Mouse (Mus musculus) liver, embryonic 13.5 days (tissue): ENCODE measurements at regions not wholly inside any gene's neighbourhood (a gene's known extent, or its start where the extent isn't known, plus 50 kb on each side); places are given as distances from the start of the nearest gene placed in this dataset.

ENCODE experiments used
- ATAC-seq: fragments of 200-750 bp; cut with Nextera tagmentation; 2 replicates; pipeline ENCODE4 v1.8.0; 2017; ENCODE audit warnings: low read depth, mild to moderate bottlenecking, moderate number of reproducible peaks, moderate library complexity
- DNase-seq: peaks from one replicate; pipeline ENCODE4 v3.0.0; 2022
- H3K27ac ChIP-seq: fragments of 300-500 bp; sonication (generic); 2 replicates; pipeline ENCODE4 v1.5.1; 2015; ENCODE audit warnings: moderate library complexity, mild to moderate bottlenecking, inconsistent platforms
- H3K27me3 ChIP-seq: fragments of 300-500 bp; sonication (generic); 2 replicates; pipeline ENCODE4 v1.6.1; 2015; ENCODE audit warnings: mild to moderate bottlenecking, inconsistent platforms
- H3K36me3 ChIP-seq: fragments of 300-500 bp; sonication (generic); 2 replicates; pipeline ENCODE4 v1.6.1; 2015; ENCODE audit warnings: mild to moderate bottlenecking, inconsistent platforms
- H3K4me1 ChIP-seq: fragments of 300-500 bp; sonication (generic); replicated peaks from 2 replicates; pipeline ENCODE4 v1.6.1; 2015; ENCODE audit warnings: inconsistent platforms
- H3K4me2 ChIP-seq: fragments of 300-500 bp; sonication (generic); 2 replicates; pipeline ENCODE4 v1.6.1; 2015; ENCODE audit warnings: inconsistent platforms, mild to moderate bottlenecking, moderate library complexity
- H3K4me3 ChIP-seq: fragments of 300-500 bp; sonication (generic); replicated peaks from 2 replicates; pipeline ENCODE4 v1.5.1; 2015; ENCODE audit warnings: mild to moderate bottlenecking, inconsistent platforms
- H3K9ac ChIP-seq: fragments of 300-500 bp; sonication (generic); 2 replicates; pipeline ENCODE4 v1.6.1; 2015; ENCODE audit warnings: mild to moderate bottlenecking, inconsistent platforms
- H3K9me3 ChIP-seq: fragments of 300-500 bp; sonication (generic); replicated peaks from 2 replicates; pipeline ENCODE4 v1.6.1; 2016; ENCODE audit warnings: inconsistent platforms
- WGBS: fragments of 180-500 bp; shearing (Covaris S2); methylation state at CpG from one replicate; pipeline ENCODE4 v1.1.7; 2015; ENCODE audit not compliant: insufficient replicate concordance; 5-methylcytosine and 5-hydroxymethylcytosine counted together

DNA sequence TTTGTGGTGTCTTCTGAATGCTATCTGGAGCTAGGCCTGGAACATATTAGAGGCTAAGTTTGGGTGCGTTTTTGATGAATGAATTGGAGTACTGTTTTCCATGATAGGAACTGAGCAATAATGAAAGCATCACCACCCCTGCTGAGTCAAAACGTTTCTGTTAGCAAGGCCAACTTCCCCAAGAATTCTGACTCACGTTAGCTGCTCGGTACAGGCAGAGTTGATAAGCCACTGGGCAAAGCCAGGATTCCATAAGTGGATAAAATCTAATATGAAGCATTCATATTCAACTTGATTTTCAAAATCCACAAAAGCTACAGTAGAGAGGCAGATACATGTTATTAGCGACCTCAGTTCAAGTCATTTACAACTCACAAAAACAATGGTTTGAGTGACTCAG, 324.0 kb downstream of the Cbln4 start:
- Histone ChIP-seq H3K9ac (no peak overlapping the region), H3K4me1 (no peaks in the 10 kb centered on the region), H3K4me3 (no peak overlapping the region), H3K36me3 (no peaks in the 10 kb centered on the region), H3K4me2 (no peak overlapping the region), H3K27ac (no peak overlapping the region), H3K9me3 (no peaks in the 10 kb centered on the region), H3K27me3 (no peaks in the 10 kb centered on the region)
- ATAC-seq (no peak), DNase-seq (no peak)
- WGBS: 58% methylated on average over 5 of the region's 5 CpGs

DNA sequence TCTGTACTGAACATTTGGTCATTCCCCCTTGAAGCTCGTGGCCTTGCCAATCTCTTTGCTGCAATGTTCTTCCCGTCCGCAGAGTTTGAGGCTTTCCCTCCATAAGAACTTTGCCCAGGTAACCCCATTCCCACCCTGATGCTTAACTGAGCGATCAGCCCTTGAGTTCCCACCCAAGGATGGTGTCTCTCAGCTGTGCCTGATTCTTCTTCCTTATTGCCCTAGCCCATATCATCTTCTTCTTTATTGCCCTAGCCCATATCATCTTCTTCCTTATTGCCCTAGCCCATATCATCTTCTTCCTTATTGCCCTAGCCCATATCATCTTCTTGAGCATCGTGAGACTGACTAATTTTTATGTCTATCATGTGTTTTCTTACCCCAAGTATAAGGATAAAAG, 324.4 kb downstream of the Cbln4 start:
- no peak overlapping the region for H3K4me3 ChIP-seq
- no peak for ATAC-seq
- H3K9ac ChIP-seq: no peak overlapping the region
- no peak overlapping the region for H3K4me2 ChIP-seq
- 64% methylated on average over 5 of the region's 5 CpGs for WGBS
- no peaks in the 10 kb centered on the region for H3K36me3 ChIP-seq
- no peak overlapping the region for H3K27ac ChIP-seq
- H3K4me1 ChIP-seq: no peaks in the 10 kb centered on the region
- H3K27me3 ChIP-seq: no peaks in the 10 kb centered on the region
- H3K9me3 ChIP-seq: no peaks in the 10 kb centered on the region
- DNase-seq: no peak

DNA sequence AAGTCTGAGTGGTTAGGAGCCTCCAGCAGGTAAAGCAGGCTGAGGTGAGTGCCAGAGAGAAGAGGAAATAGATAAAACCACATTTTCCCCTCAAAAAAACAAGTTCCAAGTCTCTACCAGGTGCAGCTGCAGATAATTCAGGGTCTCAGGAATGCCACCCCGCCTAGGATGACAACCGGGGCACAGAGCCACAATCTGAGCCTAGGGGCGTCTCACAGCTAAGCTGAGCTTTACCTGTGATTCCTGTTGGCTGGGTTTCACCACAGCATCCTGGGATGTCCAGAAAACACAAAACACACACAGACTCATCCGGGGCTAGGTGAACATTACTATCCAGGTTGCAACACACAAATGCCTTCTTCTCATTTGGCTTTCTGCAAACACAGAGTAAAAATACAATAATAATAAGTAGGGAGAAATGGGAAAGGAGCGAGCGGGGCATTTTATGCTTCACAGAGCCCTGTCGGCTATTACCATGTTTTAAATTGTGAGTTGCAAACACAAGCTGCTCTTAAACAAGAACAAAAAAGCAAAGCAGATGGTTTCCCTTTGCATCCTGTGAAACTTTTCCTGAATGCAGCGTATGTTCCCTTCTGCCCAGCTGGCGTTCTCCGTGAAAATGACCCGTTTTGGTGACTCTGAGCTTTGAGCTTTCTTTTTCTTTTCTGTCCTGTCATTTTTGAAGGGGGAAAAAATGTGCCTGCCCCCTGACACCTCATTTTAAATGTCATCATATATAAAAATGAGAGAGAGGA, 330.3 kb downstream of the Cbln4 start:
- Histone ChIP-seq H3K36me3 (no peaks in the 10 kb centered on the region), H3K9ac (no peak overlapping the region), H3K4me3 (no peak overlapping the region), H3K9me3 (no peaks in the 10 kb centered on the region), H3K27ac (no peak overlapping the region), H3K27me3 (no peaks in the 10 kb centered on the region), H3K4me2 (no peak overlapping the region), H3K4me1 (no peaks in the 10 kb centered on the region)
- ATAC-seq (no peak), DNase-seq (no peak)
- 73% methylated on average over 11 of the region's 11 CpGs for WGBS

DNA sequence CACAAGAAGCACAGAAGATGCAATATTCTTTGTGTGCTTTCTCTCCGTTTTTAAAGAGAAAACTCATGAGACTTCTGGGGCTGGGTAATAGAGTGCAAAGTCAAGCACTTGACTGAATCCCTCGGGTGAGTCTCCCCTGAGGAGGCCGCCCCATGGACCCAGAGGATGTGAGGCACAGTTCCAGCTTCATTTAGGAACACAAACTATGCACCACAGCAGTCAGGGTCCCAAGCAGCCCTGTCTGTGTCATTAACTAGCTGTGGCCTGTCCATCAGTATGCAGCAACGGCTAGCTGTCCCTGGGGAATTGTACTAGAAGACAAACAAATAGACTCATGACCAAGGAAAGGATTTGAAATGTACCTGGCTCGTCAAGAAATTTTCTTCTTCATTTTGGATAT, 349.7 kb downstream of the Cbln4 start:
- no peak overlapping the region for H3K27ac ChIP-seq
- DNase-seq: no peak
- no peak overlapping the region for H3K4me3 ChIP-seq
- 63% methylated on average over 5 of the region's 5 CpGs for WGBS
- H3K4me2 ChIP-seq: no peak overlapping the region
- no peak overlapping the region for H3K9ac ChIP-seq
- H3K36me3 ChIP-seq: no peaks in the 10 kb centered on the region
- ATAC-seq: no peak
- H3K4me1 ChIP-seq: no peaks in the 10 kb centered on the region
- no peaks in the 10 kb centered on the region for H3K9me3 ChIP-seq
- H3K27me3 ChIP-seq: no peaks in the 10 kb centered on the region

DNA sequence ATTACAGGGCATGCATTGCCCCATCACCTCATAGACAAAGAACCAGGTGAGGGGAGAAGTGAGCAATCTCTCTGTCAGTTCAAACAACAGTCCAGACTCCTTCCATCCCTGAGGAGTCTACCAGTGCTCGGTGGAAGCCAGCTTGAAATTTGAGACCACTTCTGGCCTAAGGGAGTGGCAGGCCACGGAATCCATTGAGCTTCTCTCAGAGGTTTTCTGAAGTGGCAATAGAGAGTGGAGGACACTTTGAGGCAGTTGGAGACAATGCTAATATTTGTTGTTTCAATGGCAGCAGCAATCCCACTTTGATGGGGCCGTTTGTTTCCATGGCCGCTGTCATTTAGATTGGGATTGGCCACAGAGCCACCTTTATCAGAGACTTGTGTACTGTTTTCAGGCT, 352.5 kb downstream of the Cbln4 start:
- Histone ChIP-seq H3K4me3 (no peak overlapping the region), H3K27me3 (no peaks in the 10 kb centered on the region), H3K36me3 (no peaks in the 10 kb centered on the region), H3K27ac (no peak overlapping the region), H3K9me3 (no peaks in the 10 kb centered on the region; the same call in 1 of the 2 replicates), H3K4me1 (no peaks in the 10 kb centered on the region), H3K4me2 (no peak overlapping the region), H3K9ac (no peak overlapping the region)
- DNase-seq (no peak), ATAC-seq (no peak)
- whole genome bisulfite sequencing: 48% methylated on average over 4 of the region's 4 CpGs

DNA sequence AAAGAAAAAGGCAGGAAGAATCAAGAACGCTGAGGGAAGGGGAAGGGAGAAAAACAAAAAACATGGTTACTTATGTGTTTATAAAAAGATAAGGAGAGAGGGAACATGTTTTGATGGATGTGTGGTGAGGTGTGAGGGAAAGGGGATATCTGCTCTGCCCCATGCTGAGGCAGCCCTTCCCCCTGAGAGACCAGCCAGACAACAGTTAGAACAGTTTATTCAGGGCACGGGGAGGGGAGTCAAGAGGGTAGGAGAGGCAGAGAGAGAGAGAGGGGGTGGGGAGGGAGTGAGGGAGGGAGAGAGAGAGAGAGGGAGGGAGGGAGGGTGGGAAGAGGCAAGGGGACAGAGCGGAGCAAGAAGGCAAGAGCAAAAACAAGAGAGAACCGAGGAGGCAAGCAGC, 354.2 kb downstream of the Cbln4 start:
- Histone ChIP-seq H3K4me3 (no peak overlapping the region), H3K9me3 (peaks cover 5% of the 10 kb centered on the region; the same call in 1 of the 2 replicates), H3K27me3 (no peaks in the 10 kb centered on the region), H3K27ac (no peak overlapping the region), H3K36me3 (no peaks in the 10 kb centered on the region), H3K4me1 (no peaks in the 10 kb centered on the region), H3K9ac (no peak overlapping the region), H3K4me2 (no peak overlapping the region)
- ATAC-seq (no peak), DNase-seq (no peak)
- 32% methylated on average over 4 of the region's 4 CpGs for WGBS

DNA sequence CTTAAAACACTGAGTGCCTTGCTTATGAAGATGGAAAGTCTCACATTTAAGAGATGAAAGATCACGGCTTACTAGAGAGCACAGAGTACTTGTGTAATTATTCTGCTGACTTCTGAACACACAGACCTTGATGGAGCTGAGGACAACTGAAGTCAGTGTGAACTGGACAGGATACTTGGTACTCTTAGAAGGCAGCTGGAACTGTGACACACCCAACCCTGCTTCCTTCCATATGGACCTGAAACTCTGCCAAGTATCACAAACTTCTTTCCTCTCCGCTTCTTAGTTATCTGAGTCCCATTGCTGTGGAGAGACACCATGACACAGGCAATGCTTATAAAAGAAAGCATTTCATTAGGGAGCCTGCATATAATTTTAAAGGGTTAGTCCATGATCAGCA, 365.3 kb downstream of the Cbln4 start:
- 58% methylated on average over 2 of the region's 2 CpGs for WGBS
- Histone ChIP-seq H3K4me1 (no peaks in the 10 kb centered on the region), H3K36me3 (no peaks in the 10 kb centered on the region), H3K27ac (no peak overlapping the region), H3K4me3 (no peak overlapping the region), H3K9me3 (0 out of 2 replicates have a peak, but pooled peaks cover 9% of the 10 kb centered on the region), H3K27me3 (no peaks in the 10 kb centered on the region), H3K9ac (no peak overlapping the region), H3K4me2 (no peak overlapping the region)
- DNase-seq (no peak), ATAC-seq (no peak)

DNA sequence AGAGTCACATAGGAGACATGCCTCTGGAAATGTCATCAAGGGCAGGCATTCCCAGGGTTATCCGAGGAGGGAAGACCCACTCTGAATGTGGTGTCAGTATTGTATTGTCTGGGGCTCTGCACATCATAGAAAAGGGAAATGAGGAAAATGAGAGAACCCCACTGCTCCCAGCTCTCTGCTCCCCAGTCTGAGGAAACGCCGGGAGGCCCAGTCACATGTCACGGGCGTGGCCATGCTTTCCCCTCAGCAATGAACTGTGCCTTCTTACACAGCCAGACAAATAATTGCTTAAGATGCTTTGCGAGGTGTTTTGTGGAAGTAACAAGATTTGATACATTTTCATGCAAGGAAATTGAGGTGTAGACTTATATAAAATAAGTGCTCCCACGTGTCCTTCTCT, 366.1 kb downstream of the Cbln4 start:
- H3K27me3 ChIP-seq: no peaks in the 10 kb centered on the region
- H3K27ac ChIP-seq: no peak overlapping the region
- DNase-seq (no peak), ATAC-seq (no peak)
- H3K9ac ChIP-seq: no peak overlapping the region
- no peaks in the 10 kb centered on the region for H3K4me1 ChIP-seq
- 69% methylated on average over 7 of the region's 7 CpGs for WGBS
- H3K4me2 ChIP-seq: no peak overlapping the region
- no peaks in the 10 kb centered on the region for H3K36me3 ChIP-seq
- 0 out of 2 replicates have a peak, but pooled peaks cover 9% of the 10 kb centered on the region for H3K9me3 ChIP-seq
- no peak overlapping the region for H3K4me3 ChIP-seq

DNA sequence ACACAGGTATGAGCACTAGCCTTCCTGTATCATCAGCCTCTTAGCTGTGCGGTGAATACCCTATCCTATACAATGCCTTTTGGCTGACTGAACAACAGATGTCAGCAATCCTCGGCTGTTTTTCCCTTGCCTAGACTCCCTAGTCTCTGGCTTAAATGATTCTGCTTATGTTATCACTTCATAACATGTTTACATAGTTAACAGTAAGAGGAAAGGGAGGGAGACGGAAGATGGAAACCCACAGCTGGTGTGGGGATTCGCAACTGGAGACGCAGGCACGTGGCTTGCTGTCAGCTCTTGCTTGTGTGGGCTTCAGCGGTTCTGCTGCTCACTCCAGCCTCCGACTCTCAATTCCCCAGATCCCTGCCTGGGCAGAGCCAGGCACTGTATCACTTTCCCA, 367.2 kb downstream of the Cbln4 start:
- no peaks in the 10 kb centered on the region for H3K4me1 ChIP-seq
- no peak for DNase-seq
- no peak overlapping the region for H3K4me3 ChIP-seq
- H3K4me2 ChIP-seq: no peak overlapping the region
- WGBS: 69% methylated on average over 8 of the region's 8 CpGs
- no peak overlapping the region for H3K9ac ChIP-seq
- H3K27me3 ChIP-seq: no peaks in the 10 kb centered on the region
- H3K36me3 ChIP-seq: no peaks in the 10 kb centered on the region
- ATAC-seq: no peak
- 0 out of 2 replicates have a peak, but pooled peaks cover 9% of the 10 kb centered on the region for H3K9me3 ChIP-seq
- H3K27ac ChIP-seq: no peak overlapping the region

DNA sequence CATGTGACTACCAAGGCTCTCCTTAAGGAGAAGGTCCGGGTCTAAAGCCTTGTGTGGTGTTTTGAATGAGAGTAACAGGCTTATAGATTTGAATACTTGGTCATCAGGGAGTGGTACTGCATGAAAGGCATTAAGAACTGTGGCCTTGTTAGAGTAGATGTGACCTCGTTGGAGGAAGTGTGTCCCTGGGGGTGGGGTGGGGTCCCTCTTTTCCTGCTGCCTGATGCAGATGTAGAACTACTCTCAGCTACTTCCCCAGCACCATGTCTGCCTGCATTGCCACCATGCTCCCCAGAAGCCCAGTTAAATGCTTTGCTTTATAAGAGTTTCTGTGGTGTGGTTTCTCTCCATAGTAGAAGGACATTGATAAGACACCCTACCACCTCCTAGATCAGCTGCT, 367.9 kb downstream of the Cbln4 start:
- Histone ChIP-seq H3K9me3 (0 out of 2 replicates have a peak, but pooled peaks cover 9% of the 10 kb centered on the region), H3K4me1 (no peaks in the 10 kb centered on the region), H3K4me3 (no peak overlapping the region), H3K36me3 (no peaks in the 10 kb centered on the region), H3K4me2 (no peak overlapping the region), H3K27ac (no peak overlapping the region), H3K27me3 (no peaks in the 10 kb centered on the region), H3K9ac (no peak overlapping the region)
- no peak for ATAC-seq
- no peak for DNase-seq
- WGBS: 32% methylated on average over 2 of the region's 2 CpGs

DNA sequence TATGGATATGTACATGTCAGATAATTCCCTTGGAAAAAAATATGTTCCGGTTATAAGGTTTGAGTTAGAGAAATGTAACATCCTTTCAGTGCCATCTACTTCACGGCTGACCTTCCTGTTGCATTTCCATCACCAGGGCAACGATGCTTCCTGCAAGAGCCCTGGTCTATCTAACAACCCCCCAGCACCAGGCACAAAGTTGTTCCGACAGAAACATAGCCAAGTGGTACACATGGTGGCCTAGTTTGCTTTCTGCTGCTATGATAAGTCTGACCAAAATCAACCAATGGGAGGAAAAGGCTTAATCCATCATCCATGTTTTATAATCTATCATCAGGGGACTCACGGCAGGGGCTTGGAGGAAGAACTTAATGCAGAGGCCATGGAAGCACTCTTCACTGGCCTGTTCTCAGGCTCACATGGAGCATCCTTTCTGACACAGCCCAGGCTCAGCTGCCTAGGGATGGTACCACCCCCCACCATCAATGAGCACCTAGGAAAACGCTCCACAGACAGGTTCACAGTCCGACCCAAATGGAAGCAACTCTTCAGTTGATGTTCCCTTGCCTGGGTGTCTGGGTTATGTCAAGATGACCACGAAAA, 372.2 kb downstream of the Cbln4 start:
- H3K36me3 ChIP-seq: no peaks in the 10 kb centered on the region
- no peak for DNase-seq
- no peak overlapping the region for H3K9ac ChIP-seq
- no peaks in the 10 kb centered on the region for H3K4me1 ChIP-seq
- H3K4me2 ChIP-seq: no peak overlapping the region
- no peak overlapping the region for H3K27ac ChIP-seq
- no peak overlapping the region for H3K4me3 ChIP-seq
- WGBS: 57% methylated on average over 8 of the region's 8 CpGs
- H3K27me3 ChIP-seq: no peaks in the 10 kb centered on the region
- ATAC-seq: no peak
- H3K9me3 ChIP-seq: 0 out of 2 replicates have a peak, but pooled peaks cover 6% of the 10 kb centered on the region
